Mouse (Mus musculus): Measurements from ENCODE around the gene Rex2.
"Not testable (repeated sequence)": the region's sequence is repeated elsewhere in the genome, so short reads cannot be mapped to it uniquely, and the experiment has no call there.

DNA sequence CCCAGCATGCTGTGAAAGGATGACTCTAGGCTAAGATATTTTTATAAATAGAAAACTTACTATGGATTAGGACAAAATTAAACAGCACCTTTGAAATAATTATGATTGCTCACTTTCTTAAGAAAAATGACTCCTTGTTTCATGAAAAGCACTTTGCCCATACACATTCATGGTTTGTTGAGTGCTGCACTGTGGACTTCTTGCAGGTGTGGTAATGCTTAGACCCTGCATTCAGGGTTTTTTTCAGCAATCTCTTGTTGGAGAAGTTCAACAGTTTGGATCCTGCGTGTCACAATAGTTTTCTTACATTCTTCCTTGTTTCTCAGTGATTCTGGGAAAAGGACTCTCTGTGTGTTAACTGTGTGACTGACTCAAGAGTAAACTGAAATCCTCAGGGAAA, 4.7 kb downstream of the Rex2 start:
- not testable (repeated sequence) for TF ChIP-seq POLR2A (IDR thresholded peaks at IDR 0.05; ENCODE audit: low read depth, low read length); CTCF (IDR thresholded peaks at IDR 0.05; ENCODE audit: borderline replicate concordance, insufficient read depth, low read length)
